Mouse (Mus musculus) MEL (cell line): ENCODE results near the gene Efcab5. TPM values are rescaled to one million over a fixed set of nuclear protein-coding genes. Genes with fewer than 3 reads are reported as not detected.
A peak's percentile ranks its signal among the peaks of the same experiment; 100 is the strongest.

ENCODE experiments used
- DNase-seq: peaks from one replicate; pipeline ENCODE4 v3.0.0; 2011; ENCODE audit warnings: low read depth, low spot score
- H3K27ac ChIP-seq: 2 replicates; pipeline ENCODE4 v1.5.1; 2012; ENCODE audit warnings: low read depth, mild to moderate bottlenecking, control low read depth, low read length, moderate library complexity; ENCODE audit not compliant: control insufficient read depth
- H3K27me3 ChIP-seq, 2 experiments: fragments of 150-350 bp in 1 of 2; sonication (generic) in 1 of 2; 2 replicates each; pipeline ENCODE4 v1.6.1; 2012; ENCODE audit warnings: low read length in 2 of 2, mild to moderate bottlenecking in 2 of 2, improper control_type of control experiment in 1 of 2, moderate library complexity in 1 of 2; ENCODE audit not compliant: insufficient read depth in 2 of 2, control insufficient read depth in 1 of 2
- H3K36me3 ChIP-seq, 2 experiments: 2 replicates each; pipeline ENCODE4 v1.6.1; 2012 to 2014; ENCODE audit warnings: low read length in 2 of 2, improper control_type of control experiment in 1 of 2, inconsistent platforms in 1 of 2, mild to moderate bottlenecking in 1 of 2; ENCODE audit not compliant: insufficient read depth in 2 of 2, control insufficient read depth in 1 of 2
- H3K4me1 ChIP-seq, 2 experiments: fragments of 150-350 bp in 1 of 2; sonication (generic) in 1 of 2; 2 replicates each; pipeline ENCODE4 v1.6.1; 2012; ENCODE audit warnings: low read length in 2 of 2, improper control_type of control experiment in 1 of 2, mild to moderate bottlenecking in 1 of 2; ENCODE audit not compliant: insufficient read depth in 2 of 2, control insufficient read depth in 1 of 2
- H3K4me3 ChIP-seq, 2 experiments: fragments of 150-350 bp in 1 of 2; sonication (generic) in 1 of 2; 2 replicates each; pipeline ENCODE4 v1.5.1; 2012; ENCODE audit warnings: low read depth in 2 of 2, low read length in 2 of 2, mild to moderate bottlenecking in 2 of 2, moderate library complexity in 2 of 2, control low read depth in 1 of 2, improper control_type of control experiment in 1 of 2; ENCODE audit not compliant: control insufficient read depth in 1 of 2, insufficient read depth in 1 of 2
- H3K79me2 ChIP-seq: 2 replicates; pipeline ENCODE4 v1.6.1; 2012; ENCODE audit warnings: mild to moderate bottlenecking, low read length, moderate library complexity; ENCODE audit not compliant: control insufficient read depth, poor library complexity, insufficient read depth
- H3K9ac ChIP-seq: 2 replicates; pipeline ENCODE4 v1.6.1; 2012; ENCODE audit warnings: low read depth, mild to moderate bottlenecking, control low read depth, low read length, moderate library complexity; ENCODE audit not compliant: control insufficient read depth, poor library complexity, severe bottlenecking
- H3K9me3 ChIP-seq: fragments of 150-350 bp; sonication (generic); replicated peaks from 2 replicates; pipeline ENCODE4 v1.6.1; 2012; ENCODE audit warnings: mild to moderate bottlenecking, low read length, improper control_type of control experiment, moderate library complexity; ENCODE audit not compliant: insufficient read depth
- BHLHE40 ChIP-seq: IDR thresholded peaks from 2 replicates; pipeline ENCODE4 v1.6.1; 2012; ENCODE audit warnings: low read depth, mild to moderate bottlenecking, inconsistent platforms, low read length, improper control_type of control experiment, borderline replicate concordance
- CHD1 ChIP-seq: IDR thresholded peaks from 2 replicates; pipeline ENCODE4 v1.6.1; 2012; ENCODE audit warnings: low read depth, mild to moderate bottlenecking, inconsistent platforms, low read length, improper control_type of control experiment
- CHD2 ChIP-seq: IDR thresholded peaks from 2 replicates; pipeline ENCODE4 v1.6.1; 2011; ENCODE audit warnings: low read length, improper control_type of control experiment
- CTCF ChIP-seq, 3 experiments: IDR thresholded peaks in 2 of 3; conservative IDR thresholded peaks in 1 of 3; 2 replicates each; pipeline ENCODE4 v1.5.1; 2011 to 2012; ENCODE audit warnings: low read length in 3 of 3, low read depth in 2 of 3, mild to moderate bottlenecking in 2 of 3, improper control_type of control experiment in 1 of 3, inconsistent platforms in 1 of 3, mixed read lengths in 1 of 3, moderate library complexity in 1 of 3; ENCODE audit not compliant: control insufficient read depth in 1 of 3, insufficient read depth in 1 of 3, poor library complexity in 1 of 3, severe bottlenecking in 1 of 3
- E2F4 ChIP-seq: IDR thresholded peaks from 2 replicates; pipeline ENCODE4 v1.6.1; 2011; ENCODE audit warnings: low read depth, low read length, improper control_type of control experiment, borderline replicate concordance
- ELF1 ChIP-seq: IDR thresholded peaks from 2 replicates; pipeline ENCODE4 v1.6.1; 2014; ENCODE audit warnings: low read depth, mild to moderate bottlenecking, inconsistent platforms, low read length, improper control_type of control experiment, moderate library complexity
- ETS1 ChIP-seq: IDR thresholded peaks from 2 replicates; pipeline ENCODE4 v1.6.1; 2012; ENCODE audit warnings: low read depth, mild to moderate bottlenecking, inconsistent platforms, low read length, improper control_type of control experiment, moderate library complexity
- GATA1 ChIP-seq: IDR thresholded peaks from 2 replicates; pipeline ENCODE4 v1.6.1; 2011; ENCODE audit warnings: low read depth, low read length, improper control_type of control experiment
- JUND ChIP-seq: IDR thresholded peaks from 2 replicates; pipeline ENCODE4 v1.6.1; 2011; ENCODE audit warnings: low read depth, mild to moderate bottlenecking, improper control_type of control experiment, low read length
- KAT2A ChIP-seq: conservative IDR thresholded peaks from 2 replicates; pipeline ENCODE4 v1.6.1; 2012; ENCODE audit warnings: low read depth, low read length, improper control_type of control experiment, inconsistent platforms
- MAZ ChIP-seq: IDR thresholded peaks from 2 replicates; pipeline ENCODE4 v1.6.1; 2012; ENCODE audit warnings: low read depth, mild to moderate bottlenecking, inconsistent platforms, low read length, improper control_type of control experiment
- MEF2A ChIP-seq: IDR thresholded peaks from 2 replicates; pipeline ENCODE4 v1.6.1; 2014; ENCODE audit warnings: low read depth, mild to moderate bottlenecking, inconsistent platforms, low read length, improper control_type of control experiment; ENCODE audit not compliant: poor library complexity, insufficient replicate concordance, severe bottlenecking; ENCODE audit errors: extremely low read depth
- MYB ChIP-seq: IDR thresholded peaks from 2 replicates; pipeline ENCODE4 v1.6.1; 2011; ENCODE audit warnings: mild to moderate bottlenecking, low read depth, low read length, improper control_type of control experiment
- MYC ChIP-seq: IDR thresholded peaks from 2 replicates; pipeline ENCODE4 v1.6.1; 2011; ENCODE audit warnings: low read depth, mild to moderate bottlenecking, low read length, improper control_type of control experiment, moderate library complexity
- NRF1 ChIP-seq: IDR thresholded peaks from 2 replicates; pipeline ENCODE4 v1.6.1; 2014; ENCODE audit warnings: low read depth, mild to moderate bottlenecking, inconsistent platforms, low read length, improper control_type of control experiment, moderate library complexity; ENCODE audit not compliant: poor library complexity, insufficient read depth, severe bottlenecking
- POLR2A ChIP-seq, 2 experiments: IDR thresholded peaks; 2 replicates each; pipeline ENCODE4 v1.6.1; 2011 to 2012; ENCODE audit warnings: low read length in 2 of 2, mild to moderate bottlenecking in 2 of 2, control low read depth in 1 of 2, improper control_type of control experiment in 1 of 2, low read depth in 1 of 2, moderate library complexity in 1 of 2; ENCODE audit not compliant: control insufficient read depth in 1 of 2, insufficient read depth in 1 of 2, poor library complexity in 1 of 2
- POLR2AphosphoS5 ChIP-seq: IDR thresholded peaks from 2 replicates; pipeline ENCODE4 v1.6.1; 2012; ENCODE audit warnings: low read depth, borderline replicate concordance, mild to moderate bottlenecking, inconsistent platforms, low read length, moderate library complexity, mixed read lengths
- RCOR1 ChIP-seq: IDR thresholded peaks from 2 replicates; pipeline ENCODE4 v1.6.1; 2012; ENCODE audit warnings: low read depth, mild to moderate bottlenecking, inconsistent platforms, low read length, improper control_type of control experiment
- SMC3 ChIP-seq: IDR thresholded peaks from 2 replicates; pipeline ENCODE4 v1.6.1; 2011; ENCODE audit warnings: low read depth, low read length, improper control_type of control experiment
- TAL1 ChIP-seq: IDR thresholded peaks from 2 replicates; pipeline ENCODE4 v1.6.1; 2012; ENCODE audit warnings: mild to moderate bottlenecking, inconsistent platforms, low read length, moderate library complexity, mixed read lengths
- TCF12 ChIP-seq: IDR thresholded peaks from 2 replicates; pipeline ENCODE4 v1.6.1; 2014; ENCODE audit warnings: low read depth, mild to moderate bottlenecking, inconsistent platforms, low read length, improper control_type of control experiment, moderate library complexity
- UBTF ChIP-seq: IDR thresholded peaks from 2 replicates; pipeline ENCODE4 v1.6.1; 2012; ENCODE audit warnings: low read depth, mild to moderate bottlenecking, inconsistent platforms, low read length, improper control_type of control experiment, moderate library complexity, borderline replicate concordance; ENCODE audit not compliant: insufficient read depth
- USF1 ChIP-seq: IDR thresholded peaks from 2 replicates; pipeline ENCODE4 v1.6.1; 2014; ENCODE audit warnings: low read depth, mild to moderate bottlenecking, inconsistent platforms, low read length, improper control_type of control experiment, moderate library complexity
- USF2 ChIP-seq, 2 experiments: IDR thresholded peaks; 2 replicates each; pipeline ENCODE4 v1.6.1; 2011 to 2012; ENCODE audit warnings: improper control_type of control experiment in 2 of 2, low read length in 2 of 2, borderline replicate concordance in 1 of 2, inconsistent platforms in 1 of 2, low read depth in 1 of 2, mild to moderate bottlenecking in 1 of 2; ENCODE audit not compliant: insufficient read depth in 1 of 2
- ZKSCAN1 ChIP-seq: IDR thresholded peaks from 2 replicates; pipeline ENCODE4 v1.6.1; 2012; ENCODE audit warnings: low read depth, mild to moderate bottlenecking, inconsistent platforms, low read length, improper control_type of control experiment, moderate library complexity
- ZMIZ1 ChIP-seq: IDR thresholded peaks from 2 replicates; pipeline ENCODE4 v1.6.1; 2012; ENCODE audit warnings: low read depth, mild to moderate bottlenecking, inconsistent platforms, low read length, improper control_type of control experiment, moderate library complexity
- polyA plus RNA-seq, 2 experiments: library from polyadenylated mRNA; stranded (reverse) in 1 of 2; unstranded in 1 of 2; fragments of >175 nt in 1 of 2; fragments of >200 nt in 1 of 2; gene quantifications; 2 replicates each; pipeline versions ENCODE4 v1.2.1 to v1.2.4; 2012; ENCODE audit warnings: low replicate concordance in 2 of 2, low read depth in 1 of 2; ENCODE audit not compliant: insufficient read length in 2 of 2, insufficient read depth in 1 of 2, missing spikeins in 1 of 2
- total RNA-seq: library from RNA; depleted of rRNA; stranded (reverse); fragments of 300-350 nt; gene quantifications from 2 replicates; pipeline ENCODE4 v1.2.3, GENCODE M21; 2012

The Efcab5 gene
- total and polyA plus RNA-seq, 3 experiments: 0.27 to 0.29 TPM; not detected in 1

- peaks cover 11% of the 10 kb centered on the region for H3K79me2 ChIP-seq
- no peak overlapping the region for H3K4me3 ChIP-seq
- TF ChIP-seq ELF1 (no peak), JUND (no peak), GATA1 (no peak), POLR2A (IDR thresholded peaks at IDR 0.05; ENCODE audit: control insufficient read depth in 1 of 2, insufficient read depth in 1 of 2, low read depth in 1 of 2, low read length in 2 of 2, poor library complexity in 1 of 2) (no peak), MYB (no peak), CTCF (IDR thresholded peaks at IDR 0.05 in 2 of 3, conservative IDR thresholded peaks at IDR 0.05 in 1 of 3; ENCODE audit: control insufficient read depth in 1 of 3, insufficient read depth in 1 of 3, low read depth in 2 of 3, low read length in 3 of 3, poor library complexity in 1 of 3, severe bottlenecking in 1 of 3) (no peak), UBTF (no peak), ZKSCAN1 (no peak), KAT2A (no peak), RCOR1 (no peak), USF1 (no peak), MYC (no peak), TAL1 (no peak), BHLHE40 (no peak), SMC3 (no peak)
- TF ChIP-seq, all 39 proteins: peak for 0
- no peaks in the 10 kb centered on the region for H3K9me3 ChIP-seq
- H3K9ac ChIP-seq: no peak overlapping the region
- peak; percentile 35 for DNase-seq
- H3K27me3 ChIP-seq: peaks cover 9 to 11% of the 10 kb centered on the region in 2 experiments
- peaks cover 2 to 9% of the 10 kb centered on the region in 2 experiments; a peak in 3 of 4 replicates for H3K36me3 ChIP-seq
- H3K4me1 ChIP-seq: peaks cover 0 to 2% of the 10 kb centered on the region in 2 experiments; a peak in 1 of 4 replicates
- H3K27ac ChIP-seq: no peak overlapping the region
Measured at GRCm38 (mm10) chr11:77079361-77079760, 109.4 kb downstream of the Efcab5 start.

GRCm38 (mm10) chr11:77078273-77079134, 110.3 kb downstream of the Efcab5 start, which contains the start of gene Nsrp1:
Nsrp1 (minus strand) TSS chr11:77078435.
- Histone ChIP-seq H3K9me3 (no peaks in the 10 kb centered on the region), H3K27ac (peak within 1 kb of the TSS; percentile 83), H3K36me3 (peaks cover 2 to 9% of the 10 kb centered on the region in 2 experiments; a peak in 3 of 4 replicates), H3K4me3 (peak within 1 kb of the TSS; percentile 64 to 74), H3K9ac (peak within 1 kb of the TSS; percentile 84), H3K79me2 (peaks cover 12% of the 10 kb centered on the region), H3K27me3 (peaks cover 6 to 7% of the 10 kb centered on the region in 2 experiments), H3K4me1 (peaks cover 0 to 2% of the 10 kb centered on the region in 2 experiments; a peak in 1 of 4 replicates)
- peak; percentile 99 for DNase-seq
- peak; percentile 99 for TF ChIP-seq ZMIZ1
- TF ChIP-seq ELF1: peak; percentile 98
- no peak for TF ChIP-seq NRF1
- TF ChIP-seq USF1: 0 out of 2 replicates have a peak, but pooled peaks have one; percentile 20
- no peak for TF ChIP-seq E2F4
- no peak for TF ChIP-seq CHD2
- peak; percentile 87; the same call in 1 of the 2 replicates for TF ChIP-seq MAZ
- no peak for TF ChIP-seq USF2 (IDR thresholded peaks at IDR 0.05; ENCODE audit: borderline replicate concordance in 1 of 2, insufficient read depth in 1 of 2, low read depth in 1 of 2, low read length in 2 of 2)
- no peak for TF ChIP-seq BHLHE40
- TF ChIP-seq MEF2A: peak; percentile 77; the same call in 1 of the 2 replicates
- TF ChIP-seq CHD1: no peak; the same call in 1 of the 2 replicates
- no peak for TF ChIP-seq CTCF (IDR thresholded peaks at IDR 0.05 in 2 of 3, conservative IDR thresholded peaks at IDR 0.05 in 1 of 3; ENCODE audit: control insufficient read depth in 1 of 3, insufficient read depth in 1 of 3, low read depth in 2 of 3, low read length in 3 of 3, poor library complexity in 1 of 3, severe bottlenecking in 1 of 3)
- TF ChIP-seq GATA1: no peak
- TF ChIP-seq ETS1: peak; percentile 69
- peak; percentile 96 to 99 for TF ChIP-seq POLR2A (IDR thresholded peaks at IDR 0.05; ENCODE audit: control insufficient read depth in 1 of 2, insufficient read depth in 1 of 2, low read depth in 1 of 2, low read length in 2 of 2, poor library complexity in 1 of 2)
- no peak for TF ChIP-seq ZKSCAN1
- peak; percentile 90 for TF ChIP-seq TCF12
- 0 out of 2 replicates have a peak, but pooled peaks have one; percentile 70 for TF ChIP-seq POLR2AphosphoS5
